Mouse (Mus musculus) cerebellum, postnatal 36 days (tissue): ENCODE results near the gene 1700016H13Rik.
A peak's percentile ranks its signal among the peaks of the same experiment; 100 is the strongest.

Experiments
- DNase-seq, 2 experiments: peaks; one replicate each; pipeline ENCODE4 v3.0.0; 2021 to 2022; ENCODE audit warnings: mixed read lengths in 2 of 2

1700016H13Rik gene

DNA sequence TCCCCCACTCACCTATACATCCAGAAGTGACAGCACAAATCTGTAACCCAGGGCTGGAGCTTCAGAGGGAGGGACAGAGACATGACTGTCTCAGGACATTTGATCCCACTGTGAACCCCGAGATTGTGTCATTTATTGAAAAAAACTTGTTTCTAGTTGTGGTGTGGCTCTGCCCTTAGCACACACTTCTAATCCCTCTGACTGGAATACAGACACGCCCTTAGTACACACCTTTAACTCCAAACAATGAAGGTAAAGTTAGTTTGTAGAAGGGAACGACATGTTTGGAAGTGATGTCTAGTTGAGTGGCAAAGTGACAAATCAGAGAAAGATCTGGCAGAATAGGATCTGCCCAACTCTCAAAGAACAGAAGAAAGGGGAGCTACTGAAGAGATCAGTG, 16.0 kb upstream of the 1700016H13Rik start:
- no peak for DNase-seq

DNA sequence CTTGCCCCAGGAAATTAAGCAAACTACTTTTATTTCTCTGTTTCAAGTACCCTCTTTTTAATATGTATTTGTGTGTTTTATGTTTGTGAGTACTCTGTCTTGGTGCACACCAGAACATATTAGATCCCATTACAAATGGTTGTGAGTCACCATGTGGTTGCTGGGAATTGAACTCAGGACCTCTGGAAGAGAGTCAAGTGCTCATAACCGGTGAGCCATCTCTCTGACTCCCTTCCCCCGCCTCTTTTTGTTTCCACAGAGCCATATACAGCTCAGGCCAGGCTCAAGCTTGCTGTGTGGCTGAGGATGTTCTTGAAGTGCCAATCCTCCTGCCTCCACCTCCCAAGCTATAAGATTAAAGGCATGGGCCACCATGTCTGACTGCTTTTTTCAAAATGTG, 10.1 kb upstream of the 1700016H13Rik start:
- DNase-seq: no peak

DNA sequence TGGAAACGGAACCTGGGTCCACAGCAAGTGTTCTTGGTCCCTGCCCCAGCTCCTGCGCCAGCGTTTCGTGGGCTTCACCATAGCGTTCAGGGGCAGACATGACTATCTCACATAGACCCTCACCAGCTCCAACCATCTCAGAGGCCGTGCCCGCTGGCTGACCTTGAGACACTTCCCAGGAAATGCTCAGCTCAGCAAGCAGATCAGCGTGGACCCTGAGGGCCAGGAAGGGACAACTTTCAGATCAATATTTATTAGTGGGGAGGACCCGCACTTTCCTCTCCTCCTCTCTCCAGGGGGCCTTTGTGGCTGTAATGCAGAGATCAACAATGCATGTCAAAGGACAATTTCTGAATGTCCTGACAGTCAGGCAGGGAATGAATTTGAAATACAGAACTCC, 9.1 kb upstream of the 1700016H13Rik start:
- DNase-seq: no peak

DNA sequence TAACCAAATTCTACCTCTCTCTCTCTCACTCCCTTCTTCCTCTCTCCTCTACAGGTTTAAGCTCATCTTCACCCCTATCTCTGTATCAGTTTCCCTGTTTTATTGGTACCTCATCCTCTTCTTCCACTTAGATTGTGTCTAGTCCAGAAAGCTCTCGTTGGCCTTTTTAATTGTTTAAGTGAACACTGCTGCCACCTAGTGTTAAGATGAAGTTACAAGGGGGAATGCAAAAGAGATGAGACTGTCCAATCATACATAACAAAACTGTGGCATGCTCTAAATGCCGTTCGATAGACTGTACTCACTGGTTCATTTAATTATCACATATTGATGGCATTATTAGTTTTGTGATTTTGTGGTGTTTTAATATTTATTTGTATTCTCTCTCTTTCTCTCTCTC, 3.8 kb upstream of the 1700016H13Rik start:
- no peak for DNase-seq

DNA sequence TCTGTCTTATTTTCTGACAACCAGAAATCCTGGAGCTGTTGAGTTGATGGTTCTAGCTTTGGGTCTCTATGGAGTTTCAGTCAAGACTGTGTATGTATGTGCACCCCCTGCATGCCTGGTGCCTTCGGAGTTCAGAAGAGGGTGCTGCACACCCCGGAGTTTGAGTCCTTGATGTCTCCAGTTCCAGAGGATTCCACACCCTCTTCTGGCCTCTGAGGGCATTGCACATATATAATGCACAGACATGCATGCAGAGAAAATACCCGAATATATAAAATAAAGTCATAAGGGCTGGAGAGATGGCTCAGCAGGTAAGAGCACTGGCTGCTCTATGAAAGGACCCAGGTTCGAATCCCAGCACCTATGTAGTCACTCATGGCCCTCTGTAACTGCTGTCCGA, 3.1 kb upstream of the 1700016H13Rik start:
- DNase-seq: no peak

DNA sequence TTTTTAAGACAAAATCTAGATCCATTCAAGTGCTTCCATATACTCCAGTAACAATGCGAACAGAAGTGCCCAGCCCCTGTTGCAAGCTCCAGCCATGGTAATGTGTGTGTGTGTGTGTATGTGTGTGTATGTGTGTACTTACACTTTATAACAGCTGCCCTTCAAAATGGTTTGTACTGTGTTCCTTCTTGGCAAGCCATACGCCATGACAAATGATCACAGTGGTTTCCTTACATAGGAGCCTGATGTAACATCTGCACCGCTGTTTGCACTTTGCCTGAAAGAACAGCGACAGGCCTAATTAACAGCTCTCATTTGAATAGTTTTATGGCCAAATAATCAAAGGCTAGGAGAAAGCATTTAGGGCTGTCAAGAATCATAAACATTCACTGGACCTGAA, 1.0 kb downstream of the 1700016H13Rik start:
- no peak for DNase-seq

DNA sequence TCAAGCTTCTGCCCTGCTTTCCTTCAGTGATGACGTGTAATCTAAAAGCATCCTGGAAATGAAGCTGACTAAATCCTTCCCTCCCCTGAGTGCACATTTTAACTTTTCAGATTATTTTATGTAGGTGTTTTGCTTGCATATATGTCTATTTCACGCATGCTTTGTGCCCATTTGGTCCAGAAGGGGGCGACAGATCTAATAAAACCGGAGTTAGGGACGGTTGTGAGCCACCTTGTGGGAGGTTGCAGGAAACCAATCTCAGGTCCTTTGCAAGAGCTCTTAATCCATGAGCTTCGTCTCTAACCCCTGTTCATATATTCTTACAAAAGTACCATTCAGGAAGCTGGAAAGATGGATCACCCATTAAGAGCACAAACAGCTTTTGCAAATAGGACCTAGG, 1.6 kb downstream of the 1700016H13Rik start:
- DNase-seq: no peak

DNA sequence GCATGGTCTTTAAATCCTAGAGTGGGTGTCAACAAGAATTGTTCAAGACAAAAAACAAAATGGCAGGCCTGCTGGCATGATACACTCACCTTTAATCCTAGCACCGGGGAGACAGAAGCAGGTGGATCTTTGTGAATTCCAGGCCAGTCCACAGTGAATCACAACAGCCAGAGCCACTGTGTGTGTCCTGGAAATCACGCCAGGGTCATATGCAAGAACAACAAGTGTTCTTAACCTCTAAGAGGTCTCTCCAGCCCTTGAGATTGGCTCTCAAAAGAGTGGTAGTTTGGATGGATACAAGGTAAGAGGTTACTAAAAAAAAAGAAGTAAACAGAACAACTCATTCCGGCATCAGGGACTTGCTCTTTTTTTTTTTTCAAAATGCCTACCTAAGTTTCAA, 8.5 kb downstream of the 1700016H13Rik start:
- no peak for DNase-seq

DNA sequence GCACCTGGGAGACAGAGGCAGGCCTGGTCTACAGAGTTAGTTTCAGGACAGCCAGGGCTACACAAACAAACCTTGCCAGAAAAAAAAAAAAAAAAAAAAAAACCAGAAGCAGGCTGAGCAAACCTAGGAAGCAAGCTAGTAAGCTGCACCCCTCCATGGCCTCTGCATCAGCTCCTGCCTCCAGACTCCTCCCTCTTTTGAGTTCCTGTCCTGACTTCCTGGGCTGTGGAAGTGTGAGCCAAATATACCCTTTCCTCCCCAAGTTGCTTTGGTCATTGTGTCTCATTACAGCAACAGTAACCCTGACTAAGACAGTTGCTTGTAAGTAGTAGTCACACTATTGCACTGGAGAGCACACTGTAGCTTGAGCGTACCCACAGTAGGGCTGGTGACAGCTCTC, 11.6 kb downstream of the 1700016H13Rik start:
- DNase-seq: no peak

DNA sequence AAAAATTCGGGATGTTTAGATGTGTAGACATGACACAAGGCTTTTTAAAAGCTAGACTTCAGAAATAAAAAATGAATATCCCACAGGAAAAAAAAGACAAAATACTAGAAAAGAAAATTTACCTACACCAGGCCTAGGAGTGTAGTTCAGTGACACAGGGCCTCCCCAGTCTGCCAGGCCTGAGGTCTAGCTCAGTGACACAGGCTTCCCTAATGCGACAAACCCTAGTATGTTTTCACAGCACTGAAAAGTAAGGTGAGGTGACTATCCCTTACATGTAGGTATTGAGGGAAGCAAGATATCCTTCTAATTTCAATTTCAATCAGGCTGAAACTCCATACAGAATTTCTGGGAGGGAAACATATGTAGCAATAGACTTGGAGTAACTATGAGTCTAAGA, 18.6 kb downstream of the 1700016H13Rik start:
- DNase-seq: no peak

DNA sequence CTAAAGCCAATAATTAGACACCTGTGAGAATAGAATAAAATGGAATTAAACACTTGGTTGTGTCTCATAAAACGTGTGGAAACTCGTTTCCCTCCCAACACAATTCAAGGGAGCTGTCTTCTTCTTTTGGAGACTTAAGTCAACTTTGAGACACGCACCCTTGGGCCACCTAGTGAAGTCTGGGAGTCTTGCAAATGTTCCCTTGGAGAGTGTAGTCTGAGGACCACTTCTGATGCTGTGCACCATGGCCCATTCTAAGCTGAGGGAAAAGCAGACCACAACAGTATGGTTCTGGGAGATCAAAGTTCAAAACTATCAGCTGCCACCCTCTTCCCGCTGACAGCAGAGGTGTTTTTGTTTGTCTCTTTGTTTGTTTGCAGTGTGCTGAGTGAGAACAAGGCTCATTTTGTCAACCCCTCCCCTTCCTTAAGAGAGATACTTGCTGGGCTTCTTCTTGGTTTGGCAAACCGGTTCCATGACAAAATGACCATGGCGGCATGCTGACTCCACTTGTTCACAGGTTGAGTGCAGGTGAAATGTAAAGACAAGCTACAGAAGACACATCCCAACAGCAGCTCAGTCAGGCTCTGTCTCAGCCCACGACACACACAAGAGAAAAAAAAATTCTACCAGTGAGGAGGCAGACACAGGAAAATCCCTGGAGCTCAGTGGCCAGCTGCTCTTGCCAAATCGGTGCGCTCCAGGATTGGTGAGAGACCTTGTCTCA, 25.8 kb downstream of the 1700016H13Rik start:
- no peak for DNase-seq

DNA sequence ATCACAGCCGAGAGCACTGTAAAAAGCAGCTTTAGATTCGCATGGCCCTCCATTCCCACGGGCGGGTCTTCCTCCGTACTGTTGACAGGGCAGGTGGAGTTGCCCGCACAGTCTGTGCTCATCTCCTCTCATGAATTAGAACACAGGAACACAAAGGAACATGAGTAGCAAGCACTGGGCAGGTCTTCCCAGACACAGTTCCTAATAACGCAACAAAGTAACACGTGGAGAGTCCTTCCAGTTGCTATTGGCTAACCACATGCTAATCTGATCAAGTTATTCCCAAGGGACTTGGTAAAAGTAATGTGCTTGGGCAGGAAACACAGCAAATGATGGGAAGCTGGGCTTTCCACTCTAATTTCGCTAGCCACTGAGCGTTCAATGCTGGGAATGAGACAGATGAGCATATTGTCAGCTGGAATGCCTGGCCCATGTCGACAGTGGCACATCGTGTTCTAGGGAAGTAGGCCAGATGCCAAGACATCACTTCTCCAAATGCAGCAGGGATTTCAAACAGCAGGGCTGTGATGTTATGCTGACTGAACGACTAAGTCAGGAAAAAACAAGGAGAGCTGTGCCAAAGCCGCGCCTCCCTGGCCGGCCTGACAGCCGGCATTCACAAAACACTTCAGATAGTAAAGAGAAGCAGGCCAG, 26.6 kb downstream of the 1700016H13Rik start, which contains the start of gene Slc10a6:
Slc10a6 (minus strand) TSS at position 293 of the 654 bp plus-strand sequence.
- DNase-seq: no peak

DNA sequence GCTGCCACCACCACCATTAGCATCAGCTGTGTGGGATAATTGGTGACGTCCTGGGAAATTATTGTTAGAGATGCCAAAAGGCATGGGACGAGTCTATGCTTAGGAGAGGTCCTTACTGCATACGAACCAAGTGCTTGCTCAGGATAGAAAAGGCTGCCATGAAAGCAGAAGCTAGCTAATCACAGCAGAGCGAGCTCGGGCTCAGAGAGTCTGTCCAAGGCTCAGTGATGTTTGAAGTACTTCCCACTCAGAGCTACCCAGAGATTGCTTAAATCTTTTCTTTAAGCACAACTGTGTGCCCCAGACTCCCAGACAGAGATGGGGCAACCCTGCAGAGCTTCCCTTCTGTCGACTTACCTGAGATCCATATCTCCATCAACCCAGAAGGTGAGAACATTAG, 27.3 kb downstream of the 1700016H13Rik start:
- DNase-seq: no peak

DNA sequence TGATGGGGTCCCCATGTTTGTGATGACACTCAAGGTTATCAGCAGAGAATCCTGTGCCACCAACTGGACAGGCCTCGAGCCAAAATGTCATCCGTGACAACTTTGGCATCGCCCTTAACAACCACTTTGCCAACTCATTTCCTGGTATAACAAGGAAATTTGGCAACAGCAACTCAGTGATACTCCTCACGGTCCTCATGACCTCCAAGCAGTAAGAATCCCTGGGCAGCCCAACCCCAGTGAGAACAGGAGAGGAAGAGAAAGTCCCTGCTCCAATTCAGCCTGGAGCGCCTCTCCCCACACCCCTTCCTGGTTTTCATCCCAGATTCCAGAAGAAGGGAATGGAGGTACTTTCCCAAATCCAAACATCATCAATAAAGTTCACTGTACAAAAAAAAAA, 31.0 kb downstream of the 1700016H13Rik start:
- no peak for DNase-seq

DNA sequence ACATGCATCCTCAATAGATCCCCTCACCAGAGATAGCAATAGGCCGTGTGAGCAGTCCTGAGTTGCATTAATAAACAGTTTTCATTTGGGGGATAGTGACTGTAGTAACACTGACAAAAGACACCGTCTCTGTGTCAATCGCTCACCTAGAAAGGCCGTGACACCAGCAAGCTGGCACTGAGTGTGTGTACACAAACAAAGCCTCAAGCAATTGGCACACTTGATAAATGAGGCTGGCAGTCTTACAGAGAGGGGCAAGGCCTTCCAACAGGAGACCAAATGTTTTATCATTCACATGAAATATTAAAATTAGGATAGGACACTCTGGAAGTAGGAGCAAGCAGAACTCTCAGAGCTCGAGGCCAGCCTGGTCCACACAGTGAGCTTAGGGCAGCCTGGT, 33.5 kb downstream of the 1700016H13Rik start:
- DNase-seq: no peak

DNA sequence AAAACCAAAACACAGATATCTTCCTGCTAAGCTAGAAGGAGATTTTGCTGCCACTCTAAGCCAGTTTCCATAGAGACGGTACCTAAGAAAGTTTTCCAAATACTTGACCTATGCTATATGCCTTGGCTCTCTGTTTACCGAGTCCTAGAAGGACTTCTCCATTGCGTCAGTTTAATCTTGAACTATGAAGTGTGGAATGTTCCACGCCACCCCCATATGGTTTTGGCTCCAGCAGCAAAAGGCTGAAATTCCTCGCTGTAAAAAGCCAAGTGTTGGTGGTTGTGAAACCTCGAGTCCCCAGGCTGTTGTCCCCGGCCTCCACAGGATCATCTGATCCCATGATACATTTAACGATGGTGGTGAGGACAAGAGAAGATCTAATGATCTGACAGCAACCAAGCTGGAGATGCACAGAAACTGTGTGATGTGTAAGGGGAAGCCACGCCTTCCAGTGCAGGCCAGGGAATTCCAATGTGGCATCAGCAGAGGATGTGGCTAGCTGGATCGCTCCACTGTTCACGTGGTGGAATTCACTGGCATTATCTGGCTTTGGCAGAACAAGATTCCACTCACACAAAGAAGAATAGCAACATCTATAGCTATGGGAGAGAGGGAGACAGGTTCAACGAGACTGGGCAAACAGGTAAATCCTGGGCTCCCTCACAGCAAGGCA, 35.4 kb downstream of the 1700016H13Rik start:
- no peak for DNase-seq

DNA sequence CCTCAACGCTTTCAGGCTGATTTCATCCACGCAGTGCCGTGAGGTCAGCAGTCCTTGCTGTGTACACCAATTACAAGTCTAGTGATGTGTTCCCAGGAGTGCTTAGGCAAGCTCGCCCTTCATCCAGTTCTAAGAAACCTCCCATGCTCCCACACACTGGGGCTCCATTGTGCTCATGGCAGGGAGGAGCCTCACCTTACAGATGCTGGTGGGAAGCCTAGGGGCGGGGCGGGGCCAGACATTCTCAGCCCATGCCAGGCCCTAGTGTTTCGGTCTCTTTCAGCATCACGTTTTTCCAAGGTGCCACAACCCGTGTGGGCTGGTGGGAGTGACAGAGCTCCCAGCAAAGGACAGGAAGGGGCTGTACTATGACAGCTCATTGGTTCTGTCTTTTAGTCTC, 38.6 kb downstream of the 1700016H13Rik start:
- DNase-seq: no peak

DNA sequence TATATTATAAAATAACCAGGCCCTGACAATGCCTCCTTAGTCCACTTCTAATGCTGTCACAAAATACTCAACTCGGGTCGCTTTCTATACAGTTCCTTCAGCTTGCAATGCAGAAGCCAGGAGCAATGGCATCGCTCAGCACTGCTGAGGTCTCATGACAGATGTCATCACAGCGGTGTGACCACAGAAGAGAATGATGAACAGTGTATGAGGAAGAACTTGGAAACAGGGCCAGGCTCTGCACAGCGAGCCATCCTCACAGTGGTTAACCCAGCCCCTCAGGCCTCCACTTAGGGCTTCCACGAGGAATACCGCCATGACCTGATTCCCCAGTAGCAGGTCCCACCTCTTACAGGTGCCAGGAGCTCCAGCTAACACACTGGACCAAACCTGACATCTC, 41.5 kb downstream of the 1700016H13Rik start:
- DNase-seq: no peak

DNA sequence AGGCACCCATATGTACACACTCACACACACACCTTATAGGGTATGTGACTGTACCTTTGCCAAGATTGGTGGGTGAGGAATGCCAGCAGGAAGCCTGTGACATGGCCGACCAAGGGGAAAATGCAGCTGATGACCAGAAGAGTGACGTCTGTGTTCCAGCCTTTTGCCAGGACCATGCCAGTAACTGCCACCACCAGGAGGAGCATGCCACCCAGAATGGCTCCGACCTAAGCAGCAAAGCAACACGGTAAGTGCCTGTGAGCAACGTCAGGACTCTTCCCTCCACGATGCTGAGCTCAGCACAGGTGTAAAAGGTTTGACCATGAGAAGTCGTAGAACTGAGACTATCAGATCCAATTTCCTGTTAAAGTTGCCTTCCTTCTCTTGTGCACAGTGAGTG, 43.5 kb downstream of the 1700016H13Rik start:
- no peak for DNase-seq

DNA sequence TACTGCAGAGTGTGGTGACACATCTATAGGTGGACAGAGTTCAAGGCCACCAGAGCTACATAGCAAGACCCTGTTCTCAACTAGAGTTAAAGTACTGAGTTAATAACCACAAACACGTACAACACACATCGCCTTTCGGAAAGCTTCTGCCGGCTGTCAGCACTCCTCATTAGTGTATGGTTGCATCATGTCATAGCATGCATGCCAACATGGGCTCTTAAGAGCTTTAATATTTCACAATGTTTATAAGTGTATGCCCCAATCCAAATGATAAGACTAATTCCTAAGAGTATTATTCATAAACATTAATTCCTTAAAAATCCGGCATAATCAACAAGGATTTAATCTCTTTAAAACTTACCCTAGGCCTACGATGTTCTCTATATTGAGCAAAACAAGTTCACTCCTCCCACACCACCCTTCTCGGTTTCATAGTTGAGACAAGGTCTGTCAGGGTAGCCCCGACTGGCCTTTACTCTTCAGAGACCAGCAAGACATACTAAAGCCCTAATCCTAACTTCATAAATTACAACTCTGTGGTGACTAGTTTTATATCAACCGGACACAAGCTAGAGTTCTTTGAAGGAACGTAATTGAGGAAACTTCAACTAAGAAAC, 44.8 kb downstream of the 1700016H13Rik start:
- DNase-seq: no peak

DNA sequence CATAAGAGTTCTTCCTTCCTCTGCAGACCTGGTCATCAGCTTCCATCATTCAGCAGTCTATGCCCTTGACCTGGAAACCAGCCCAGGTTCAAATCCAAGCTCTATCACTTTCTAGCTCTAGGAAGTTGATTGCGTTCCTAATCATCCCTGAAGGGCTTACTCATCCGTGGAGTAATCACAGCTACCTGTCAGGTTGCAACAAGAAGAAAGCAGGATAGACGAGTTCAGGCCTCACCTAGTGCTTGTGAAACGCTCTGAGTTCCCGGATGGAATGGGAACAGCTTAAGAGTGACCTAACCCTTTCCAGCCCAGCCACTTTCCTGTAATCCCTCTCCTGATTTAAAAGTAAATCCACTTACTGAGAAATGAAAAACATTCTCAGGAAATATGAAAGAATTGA, 45.7 kb downstream of the 1700016H13Rik start:
- DNase-seq: no peak

DNA sequence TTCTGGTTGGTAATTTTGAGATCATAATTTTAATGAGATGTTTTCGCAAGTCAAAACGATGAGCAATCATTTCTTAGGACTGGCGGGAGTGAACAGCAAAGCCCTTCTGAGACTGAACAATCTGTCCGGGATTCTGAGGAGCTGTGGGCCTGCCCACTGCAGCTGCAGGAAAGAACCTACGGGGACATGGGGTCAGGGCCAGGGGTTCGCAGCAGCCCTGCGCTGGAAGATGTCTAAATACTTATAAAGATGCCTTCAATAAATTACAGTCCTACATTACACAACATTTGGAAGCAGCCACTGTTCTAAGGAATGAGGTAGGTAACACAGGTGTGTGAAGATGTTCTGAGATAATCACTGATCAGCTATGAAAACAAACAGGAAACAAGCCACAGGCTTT, 50.1 kb downstream of the 1700016H13Rik start:
- DNase-seq: no peak

DNA sequence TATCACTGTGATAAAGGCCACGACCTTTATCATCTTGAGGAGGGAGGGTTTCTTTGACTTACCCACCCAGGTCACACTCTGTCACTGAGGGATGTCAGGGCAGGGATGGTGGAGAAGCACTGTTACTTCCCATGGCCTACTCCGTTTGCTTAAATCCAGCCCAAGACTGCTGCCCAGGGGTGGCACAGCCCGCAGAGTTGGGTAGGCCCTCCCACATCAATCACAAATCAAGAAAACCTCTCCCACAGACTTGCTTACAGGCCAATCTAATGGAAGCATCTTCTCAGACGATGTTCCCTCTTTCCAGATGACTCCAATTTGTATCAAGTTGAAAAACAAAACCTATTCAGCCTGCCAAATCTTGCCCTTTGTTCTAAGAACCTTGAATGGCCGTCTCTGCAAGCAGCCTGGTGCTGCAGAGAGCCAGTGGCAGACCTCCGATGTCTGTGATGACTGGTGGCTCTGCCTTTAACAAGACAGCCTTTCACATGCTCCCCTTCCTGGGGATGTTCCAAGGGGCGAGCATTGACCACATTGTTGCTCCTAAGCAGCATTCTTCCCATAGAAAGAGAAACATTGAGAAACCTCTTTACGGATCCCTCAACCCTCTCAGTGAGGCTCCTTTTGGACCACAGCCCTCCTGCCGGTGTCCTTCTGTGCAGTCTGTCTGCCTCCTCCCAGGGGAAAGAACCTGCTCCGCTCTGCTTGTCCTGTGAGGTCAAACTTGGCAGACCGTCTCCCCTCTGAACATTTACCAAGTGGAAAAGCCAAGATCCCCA, 52.5 kb downstream of the 1700016H13Rik start:
- DNase-seq: peak; percentile 35 to 36
